20 mouse cellular contexts compared by ENCODE assay signal in genomic region chr12:82612769-82613660, GRCm38 (mm10). TPM values are rescaled to one million over a fixed set of nuclear protein-coding genes. Genes with fewer than 3 reads are reported as not detected.
DNase-seq lines count a peak whose midpoint lies in the region; ATAC-seq lines count a peak whose summit lies in the region.
"Had no signal": no experiment of that assay in that cellular context is flagged by ENCODE, and none has a peak within 500 bp of the region (broad histone marks: within the 10 kb centered on the region; RNA-seq: fewer than 3 reads in every experiment).

No protein-coding gene starts in this region.

- no peak overlapping the region for H3K9ac ChIP-seq in lung, embryonic 16.5 days (ENCODE audit: low read length)
- no peak overlapping the region for H3K9ac ChIP-seq in stomach, embryonic 15.5 days
- H3K9ac ChIP-seq in midbrain, embryonic 11.5 days (ENCODE audit: low read length): no peak overlapping the region
- H3K9ac ChIP-seq: forebrain, embryonic 15.5 days; heart, embryonic 13.5 days; liver, embryonic 12.5 days; neural tube, embryonic 13.5 days had no signal

- no peaks in the 10 kb centered on the region for H3K36me3 ChIP-seq in heart, embryonic 10.5 days
- no peaks in the 10 kb centered on the region for H3K36me3 ChIP-seq in lung, embryonic 16.5 days (ENCODE audit: control insufficient read depth, insufficient read depth, low read length)
- no peaks in the 10 kb centered on the region for H3K36me3 ChIP-seq in stomach, embryonic 15.5 days
- H3K36me3 ChIP-seq in midbrain, embryonic 11.5 days (ENCODE audit: control insufficient read depth, insufficient read depth, low read length): no peaks in the 10 kb centered on the region
- H3K36me3 ChIP-seq: forebrain, embryonic 15.5 days; heart, embryonic 13.5 days; liver, embryonic 12.5 days; neural tube, embryonic 13.5 days had no signal

- H3K4me1 ChIP-seq in heart, embryonic 10.5 days: peaks cover 11% of the 10 kb centered on the region
- H3K4me1 ChIP-seq in lung, embryonic 16.5 days (replicated peaks; ENCODE audit: control insufficient read depth, insufficient read depth, low read length): peaks cover 4% of the 10 kb centered on the region
- H3K4me1 ChIP-seq in stomach, embryonic 15.5 days: 0 out of 2 replicates have a peak, but pooled peaks cover 3% of the 10 kb centered on the region
- H3K4me1 ChIP-seq in midbrain, embryonic 11.5 days (ENCODE audit: control insufficient read depth, insufficient read depth, low read length): peaks cover 7% of the 10 kb centered on the region
- H3K4me1 ChIP-seq: megakaryocyte, embryonic 14.5 days had no signal

- intact Hi-C loops in heart, postnatal 14 days (cut with DNase I): loop anchor here (10.0 kb wide), 2 partner anchors 332 to 402 kb away; no protein-coding TSS in a partner anchor

- H3K9me3 ChIP-seq in heart, embryonic 10.5 days: no peaks in the 10 kb centered on the region
- H3K9me3 ChIP-seq in lung, embryonic 16.5 days (ENCODE audit: control insufficient read depth, low read length): no peaks in the 10 kb centered on the region
- no peaks in the 10 kb centered on the region for H3K9me3 ChIP-seq in stomach, embryonic 15.5 days
- no peaks in the 10 kb centered on the region for H3K9me3 ChIP-seq in midbrain, embryonic 11.5 days (ENCODE audit: control insufficient read depth, low read length)
- H3K9me3 ChIP-seq: forebrain, embryonic 15.5 days; heart, embryonic 13.5 days; liver, embryonic 12.5 days; neural tube, embryonic 13.5 days had no signal

- no peak overlapping the region for H3K4me3 ChIP-seq in heart, embryonic 10.5 days
- no peak overlapping the region for H3K4me3 ChIP-seq in lung, embryonic 16.5 days (ENCODE audit: low read length)
- H3K4me3 ChIP-seq in stomach, embryonic 15.5 days (replicated peaks): no peak overlapping the region
- no peak overlapping the region for H3K4me3 ChIP-seq in midbrain, embryonic 11.5 days (ENCODE audit: low read depth, low read length)
- H3K4me3 ChIP-seq: erythroblast, embryonic 14.5 days; forebrain, embryonic 15.5 days; heart, embryonic 13.5 days; liver, embryonic 12.5 days; megakaryocyte, embryonic 14.5 days; neural tube, embryonic 13.5 days had no signal

- H3K4me2 ChIP-seq in lung, embryonic 16.5 days (ENCODE audit: low read depth, low read length): no peak overlapping the region
- no peak overlapping the region for H3K4me2 ChIP-seq in stomach, embryonic 15.5 days
- H3K4me2 ChIP-seq in midbrain, embryonic 11.5 days: no peak overlapping the region
- H3K4me2 ChIP-seq: forebrain, embryonic 15.5 days; heart, embryonic 13.5 days; liver, embryonic 12.5 days; neural tube, embryonic 13.5 days had no signal

- WGBS in heart, embryonic 10.5 days: 81% methylated on average over 13 of the region's 13 CpGs
- WGBS in lung, embryonic 16.5 days: 47% methylated on average over 13 of the region's 13 CpGs
- WGBS in stomach, embryonic 15.5 days: 61% methylated on average over 13 of the region's 13 CpGs
- 89% methylated on average over 13 of the region's 13 CpGs for WGBS in midbrain, embryonic 11.5 days

- ATAC-seq in lung, embryonic 16.5 days (ENCODE audit: low read depth): peak; percentile 74
- ATAC-seq in stomach, embryonic 15.5 days (ENCODE audit: insufficient read depth, low FRiP score, low read depth): no peak
- ATAC-seq in midbrain, embryonic 11.5 days (ENCODE audit: low FRiP score): no peak
- ATAC-seq: forebrain, embryonic 15.5 days; hindbrain, postnatal 0 days; liver, embryonic 12.5 days had no signal

- DNase-seq in heart, adult 9 months (ENCODE audit: low spot score in 2 of 2): peak; percentile 21 to 43
- no peak for DNase-seq in heart, embryonic 10.5 days (ENCODE audit: low spot score)
- peak; percentile 21 to 55 for DNase-seq in heart, postnatal 14 days
- no peak for DNase-seq in cerebellum, postnatal 4 days (ENCODE audit: low spot score in 2 of 2)
- DNase-seq in midbrain, embryonic 11.5 days (ENCODE audit: low spot score, missing footprints): no peak
- DNase-seq: B cell, adult 2 months; cerebellum, postnatal 10 days; layer of hippocampus, adult 9-11 months; thymus, postnatal 25 days had no signal

- H3K27ac ChIP-seq in heart, embryonic 10.5 days: no peak overlapping the region
- H3K27ac ChIP-seq in lung, embryonic 16.5 days (ENCODE audit: low read length): peak overlapping the region; percentile 3
- H3K27ac ChIP-seq in stomach, embryonic 15.5 days: peak overlapping the region; percentile 55; the same call in 1 of the 2 replicates
- no peak overlapping the region for H3K27ac ChIP-seq in midbrain, embryonic 11.5 days (ENCODE audit: low read depth, low read length)
- H3K27ac ChIP-seq: forebrain, embryonic 15.5 days; heart, embryonic 13.5 days; hindbrain, postnatal 0 days; kidney, postnatal 0 days; liver, embryonic 12.5 days; neural tube, embryonic 13.5 days had no signal

- peaks cover 20% of the 10 kb centered on the region for H3K27me3 ChIP-seq in heart, embryonic 10.5 days (ENCODE audit: insufficient read depth, poor library complexity, severe bottlenecking)
- peaks cover 13% of the 10 kb centered on the region for H3K27me3 ChIP-seq in lung, embryonic 16.5 days (ENCODE audit: control insufficient read depth, insufficient read depth, low read depth, low read length)
- peaks cover 15% of the 10 kb centered on the region; the same call in 1 of the 2 replicates for H3K27me3 ChIP-seq in stomach, embryonic 15.5 days (replicated peaks)
- H3K27me3 ChIP-seq in midbrain, embryonic 11.5 days (ENCODE audit: control insufficient read depth, insufficient read depth, low read length): peaks cover 19% of the 10 kb centered on the region

RNA-seq across cellular contexts. Expression of gene Rgs6, which starts 24.9 kb away (rescaled TPM):
- polyA plus RNA-seq in heart, embryonic 10.5 days (2016; fragmentation: Nextera tagmentation; extraction: Ambion mirVana): 8.3 and 11.2 TPM in 2 replicates
- total RNA-seq in heart, postnatal 14 days (2021): 10 to 100 TPM; 13.7 to 15.8 TPM
- 2.9 and 3.0 TPM in 2 replicates for polyA plus RNA-seq in lung, embryonic 16.5 days (2015; fragmentation: Nextera tagmentation; extraction: Ambion mirVana)
- polyA plus RNA-seq in stomach, embryonic 15.5 days (2015; fragmentation: Nextera tagmentation; extraction: Ambion mirVana): 1.6 and 2.0 TPM in 2 replicates
- 0.47 and 0.64 TPM in 2 replicates for polyA plus RNA-seq in midbrain, embryonic 11.5 days (2014; fragmentation: Nextera tagmentation; extraction: Ambion mirVana)
- total RNA-seq: monocyte, adult 5-6 weeks had no signal
- polyA plus RNA-seq: erythroblast, embryonic 14.5 days had no signal

Comparison
In these comparisons a context has a peak if more than half of its experiments do, and no peak if none do; other contexts are left out.
1. DNase-seq: peak in heart, adult 9 months (2 of 2) and heart, postnatal 14 days (2 of 2); none in heart, embryonic 10.5 days (single experiment), cerebellum, postnatal 4 days (0 of 2) and midbrain, embryonic 11.5 days (single experiment).
2. H3K27ac ChIP-seq: peak in lung, embryonic 16.5 days (single experiment) and stomach, embryonic 15.5 days (single experiment); none in heart, embryonic 10.5 days (single experiment) and midbrain, embryonic 11.5 days (single experiment).